Mouse (Mus musculus) spleen, adult 12 weeks (tissue): ENCODE results near the gene Xrra1.

Experiments used
- DNase-seq: peaks from one replicate; pipeline ENCODE4 v3.0.0; 2022; ENCODE audit warnings: low spot score

The Xrra1 gene

DNA sequence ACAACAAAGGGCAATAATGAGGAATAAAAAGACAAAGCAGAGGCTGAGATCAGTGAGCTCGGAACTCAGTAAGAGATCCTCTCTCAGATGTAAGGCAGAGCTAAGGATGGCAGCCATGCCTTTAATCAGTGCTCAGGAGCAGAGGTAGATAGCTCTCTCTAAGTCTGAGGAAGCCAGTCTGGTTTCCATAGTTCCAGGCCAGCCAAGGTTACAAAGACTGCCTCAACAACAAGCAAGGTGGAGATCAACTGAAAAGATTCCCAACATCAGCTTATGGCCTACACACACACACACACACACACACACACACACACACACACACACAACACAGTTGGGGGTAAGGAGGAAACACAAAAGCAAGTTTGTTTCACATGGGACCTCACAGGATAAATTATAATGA lies 7.8 kb upstream of the Xrra1 start:
- no peak for DNase-seq

GRCm38 (mm10) chr7:99851618-99852017 lies 7.3 kb upstream of the Xrra1 start:
- DNase-seq, result no peak

DNA sequence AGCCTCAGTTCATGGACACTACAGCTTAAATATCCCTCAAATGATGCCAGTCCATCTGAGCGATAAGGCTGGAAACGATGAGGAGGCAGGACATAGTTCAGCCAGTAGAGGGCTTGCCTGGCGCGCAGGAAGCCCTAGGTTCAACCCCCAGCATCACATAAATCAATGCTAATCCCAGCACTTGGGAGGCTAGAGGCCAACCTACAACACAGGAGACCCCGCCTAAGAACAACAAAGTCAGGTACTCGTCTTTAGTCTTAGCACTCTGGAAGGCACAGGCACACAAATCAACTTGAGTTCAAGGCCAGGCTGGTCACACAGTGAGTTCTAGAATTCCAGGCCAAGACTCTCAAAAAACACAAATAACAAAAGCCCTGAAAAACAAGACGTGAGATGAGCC lies 5.6 kb upstream of the Xrra1 start:
- no peak for DNase-seq

- DNase-seq, result no peak
These were observed 4.6 kb upstream of the Xrra1 start for GRCm38 (mm10) chr7:99854311-99854710.

- no peak for DNase-seq
These were observed 2.6 kb upstream of the Xrra1 start for GRCm38 (mm10) chr7:99856266-99856861.

DNA sequence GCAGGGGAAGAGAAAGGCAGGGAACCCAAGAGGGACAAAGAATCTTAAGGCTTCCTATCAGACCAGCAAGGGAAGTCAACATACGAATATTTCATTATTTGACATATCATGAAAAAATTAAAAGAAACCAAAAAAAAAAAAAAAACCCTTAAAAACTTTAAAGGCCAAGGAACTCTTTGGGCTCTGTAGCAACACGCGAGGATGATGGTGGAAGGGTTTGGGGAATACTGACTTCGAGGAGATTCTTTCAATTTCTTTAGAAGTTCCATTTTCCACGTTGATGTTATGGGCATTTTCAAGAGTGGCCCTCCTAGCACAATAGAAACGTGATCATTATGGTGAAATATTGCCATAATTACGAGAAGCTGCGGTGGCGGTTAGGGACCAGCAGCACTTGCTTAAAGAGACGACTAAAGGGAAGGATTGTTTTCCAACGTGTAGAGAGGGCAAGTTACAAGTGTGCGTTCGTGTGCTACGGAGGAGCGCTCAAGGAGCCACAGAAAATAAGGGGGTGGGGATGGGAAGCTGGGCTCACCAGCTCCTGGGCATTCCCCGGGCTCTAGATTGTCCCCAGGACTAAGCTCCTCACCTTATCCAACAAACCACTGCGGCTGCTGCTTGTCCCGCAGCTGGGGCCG lies 622 bp upstream of the Xrra1 start:
- no peak for DNase-seq

DNA sequence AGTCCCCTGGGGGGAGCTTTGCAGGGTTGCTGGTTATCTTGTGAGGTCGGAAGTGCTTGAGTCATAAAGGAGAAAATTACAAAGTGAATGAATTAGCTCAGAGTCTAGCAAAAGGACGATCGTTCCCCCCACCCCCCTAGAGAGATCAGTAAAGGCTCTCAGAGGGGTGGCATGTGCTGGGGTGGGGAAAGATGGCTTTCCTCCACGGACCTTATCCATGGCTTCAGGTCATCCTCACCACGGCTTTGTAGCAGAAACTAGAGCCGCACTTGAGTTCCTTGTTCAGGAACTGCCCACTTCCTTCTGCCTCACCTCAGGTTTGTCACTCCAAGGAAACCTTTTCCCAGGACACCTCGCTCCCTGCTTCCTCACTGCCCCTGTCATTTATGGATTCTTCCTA lies 4.4 kb downstream of the Xrra1 start, which contains the start of gene Spcs2:
TSS of gene Spcs2 (minus strand) at position 101 of the 400 bp plus-strand sequence.
- DNase-seq, result no peak

- no peak for DNase-seq
These were observed 5.5 kb downstream of the Xrra1 start for GRCm38 (mm10) chr7:99864241-99865028.

DNA sequence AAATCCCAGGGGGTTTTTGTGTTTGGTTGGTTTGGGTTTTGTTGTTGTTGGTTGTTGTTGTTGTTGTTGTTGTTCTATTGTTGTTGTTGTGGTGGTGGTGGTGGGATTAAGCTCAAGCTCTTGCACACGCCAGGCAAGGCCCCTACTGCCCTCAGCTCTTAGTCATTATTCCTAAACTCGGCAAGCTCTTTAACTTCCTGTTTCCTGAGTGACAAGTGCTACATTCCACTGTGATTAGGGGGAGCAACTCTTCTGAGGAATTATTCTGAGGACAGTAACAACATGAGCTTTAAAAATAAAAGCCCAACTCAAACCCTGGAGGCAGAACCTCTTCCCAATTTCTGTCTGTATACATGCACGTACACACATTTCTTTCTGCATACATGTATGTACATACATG lies 6.3 kb downstream of the Xrra1 start:
- no peak for DNase-seq

DNA sequence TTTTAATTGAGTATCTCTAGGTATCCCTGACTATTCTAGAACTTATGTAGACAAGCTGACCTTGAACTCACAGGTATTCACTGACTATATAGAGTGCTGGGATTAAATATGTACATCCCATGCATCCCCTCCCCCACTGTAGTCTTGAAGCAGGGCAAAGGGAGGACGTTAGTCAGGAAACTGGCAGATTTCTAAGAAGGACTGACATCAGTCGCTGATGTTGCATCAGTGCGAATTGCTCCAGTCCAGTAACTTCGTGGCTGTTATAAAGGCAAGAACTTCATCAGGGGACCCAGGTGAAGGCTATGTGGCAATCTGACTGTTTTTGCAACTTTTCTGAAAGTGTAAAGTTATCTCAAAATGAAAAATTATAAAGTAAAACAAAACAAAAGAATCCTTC lies 10.4 kb downstream of the Xrra1 start:
- no peak for DNase-seq

DNA sequence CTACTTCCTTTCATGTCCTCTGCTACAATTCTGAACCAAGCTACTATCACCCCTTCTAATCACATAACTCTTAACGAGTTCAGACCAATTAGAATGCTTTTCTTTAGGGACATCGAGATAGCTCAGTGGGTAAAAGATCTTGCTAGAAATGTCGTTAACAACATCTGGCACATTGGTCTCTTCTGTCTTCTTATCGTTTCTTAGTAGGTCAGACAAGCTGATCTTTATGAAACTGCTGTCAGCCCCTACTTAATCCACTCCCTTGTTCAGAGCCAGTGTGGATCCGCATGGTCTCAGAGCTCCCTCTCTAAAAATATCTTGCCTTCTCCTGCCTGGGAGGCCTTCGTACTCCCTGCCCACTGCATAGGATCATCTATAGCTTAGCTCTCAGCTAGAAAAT lies 15.0 kb downstream of the Xrra1 start:
- DNase-seq, result no peak

DNA sequence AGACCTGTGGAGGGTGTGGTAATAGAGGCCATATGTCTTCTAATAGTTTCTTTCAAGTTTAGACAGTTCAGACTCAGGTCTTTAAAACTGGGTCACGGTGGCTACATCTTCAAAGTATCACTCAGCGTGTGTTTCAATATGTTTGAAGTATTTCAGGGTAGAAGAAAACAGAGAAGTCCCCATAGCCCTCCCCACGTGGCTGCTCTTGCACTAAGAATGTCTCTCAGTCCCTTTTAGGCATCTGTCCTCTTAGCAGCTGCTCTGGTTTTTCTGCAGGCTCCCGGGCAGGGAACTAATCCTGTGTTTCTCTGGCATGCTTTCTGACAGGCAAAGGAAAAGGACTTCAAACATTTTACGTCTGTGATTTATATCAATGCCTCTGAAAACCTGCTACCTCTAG lies 17.0 kb downstream of the Xrra1 start:
- DNase-seq, result no peak

- DNase-seq, result peak; percentile 66
These were observed 17.4 kb downstream of the Xrra1 start for GRCm38 (mm10) chr7:99876345-99876744.

DNA sequence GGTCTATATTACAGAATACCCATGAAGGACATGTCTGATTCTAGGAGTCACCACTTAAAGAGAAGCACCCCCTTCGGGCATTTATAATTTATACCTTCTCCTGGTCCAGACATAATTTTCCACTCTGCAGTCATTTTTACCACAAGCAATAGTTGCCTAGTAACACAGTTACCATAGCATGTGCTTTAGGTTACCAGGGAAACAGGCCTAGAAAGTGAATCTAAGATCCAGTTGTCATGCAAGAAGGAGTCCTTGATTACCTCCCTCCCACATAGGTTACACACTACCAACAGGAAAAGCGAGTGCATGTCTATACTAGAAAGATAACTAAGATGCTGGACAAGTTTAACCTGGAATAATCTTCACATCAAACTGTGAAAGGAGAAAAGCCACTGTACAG lies 19.3 kb downstream of the Xrra1 start:
- DNase-seq, result no peak

DNA sequence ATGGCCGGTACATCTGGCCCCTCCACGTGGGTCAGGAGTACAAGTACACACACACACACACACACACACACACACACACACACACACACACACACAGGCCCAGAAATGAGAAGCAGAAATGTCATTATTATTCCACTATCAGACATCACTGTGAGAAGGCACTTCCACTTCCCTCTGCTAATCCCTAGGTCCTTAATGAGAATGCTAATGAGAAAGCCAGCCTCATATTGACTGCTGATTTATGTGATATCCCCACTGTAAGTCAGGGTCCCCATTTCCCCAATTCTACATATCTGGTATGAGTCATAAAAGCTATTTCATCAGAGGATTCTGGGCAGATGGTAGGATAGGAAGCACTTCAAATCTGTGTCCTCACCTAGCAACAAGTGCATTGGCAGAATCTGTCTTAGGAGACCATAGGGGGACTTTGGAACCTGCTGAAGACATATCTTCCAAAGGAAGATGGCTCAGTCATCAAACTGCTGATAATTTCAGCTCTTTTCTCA lies 28.4 kb downstream of the Xrra1 start:
- DNase-seq, result no peak

GRCm38 (mm10) chr7:99887743-99888142 lies 28.8 kb downstream of the Xrra1 start:
- no peak for DNase-seq

DNA sequence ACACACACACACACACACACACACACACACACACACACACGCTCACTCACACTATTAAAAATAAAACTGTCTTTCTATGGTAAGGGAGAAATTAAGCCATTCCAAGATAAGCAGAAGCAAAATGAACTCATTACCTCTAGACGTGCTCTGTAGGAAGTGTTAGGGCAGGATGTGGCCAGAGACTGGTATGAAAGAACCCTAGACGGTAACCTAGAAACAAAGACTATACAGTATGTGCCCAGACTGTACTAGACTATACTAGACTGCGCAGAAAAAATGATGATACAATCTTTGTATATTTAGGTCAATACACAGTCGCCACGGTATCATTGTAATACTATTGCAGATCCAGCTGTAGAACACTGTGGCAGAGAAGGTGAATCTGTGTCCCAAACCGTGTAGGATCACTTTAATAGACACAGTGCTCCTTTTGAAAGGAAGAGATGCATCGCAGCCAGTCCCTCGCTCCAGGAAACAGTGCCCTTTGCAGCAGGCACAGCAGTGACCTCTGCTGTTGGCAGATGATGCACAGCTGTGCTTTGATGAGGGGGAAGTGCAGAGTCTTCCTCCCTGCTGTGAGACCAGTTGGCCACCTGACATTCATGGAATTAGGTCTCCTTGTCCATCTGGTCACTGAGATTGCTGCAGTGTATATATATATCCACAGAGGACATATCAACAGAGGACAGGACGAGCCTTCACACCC lies 30.4 kb downstream of the Xrra1 start:
- no peak for DNase-seq

GRCm38 (mm10) chr7:99890168-99890755 lies 31.3 kb downstream of the Xrra1 start:
- no peak for DNase-seq

DNA sequence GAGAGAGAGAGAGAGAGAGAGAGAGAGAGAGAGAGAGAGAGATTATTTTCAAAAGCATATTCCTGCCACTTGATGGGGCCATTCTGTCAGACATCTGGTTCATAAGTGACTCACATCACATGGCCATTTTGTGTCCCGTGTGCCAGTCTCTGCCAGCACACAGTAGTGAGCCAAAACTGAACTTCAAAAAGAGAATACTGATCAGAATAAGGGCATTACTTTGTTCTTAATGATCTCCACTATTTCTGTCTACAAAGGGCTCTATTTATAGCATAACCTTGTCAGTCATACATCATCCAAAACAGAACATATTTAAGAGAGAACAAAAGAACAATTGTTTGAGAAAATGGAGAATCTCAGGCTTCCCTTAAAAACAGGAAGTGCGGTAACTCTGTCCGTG lies 32.6 kb downstream of the Xrra1 start:
- no peak for DNase-seq

DNA sequence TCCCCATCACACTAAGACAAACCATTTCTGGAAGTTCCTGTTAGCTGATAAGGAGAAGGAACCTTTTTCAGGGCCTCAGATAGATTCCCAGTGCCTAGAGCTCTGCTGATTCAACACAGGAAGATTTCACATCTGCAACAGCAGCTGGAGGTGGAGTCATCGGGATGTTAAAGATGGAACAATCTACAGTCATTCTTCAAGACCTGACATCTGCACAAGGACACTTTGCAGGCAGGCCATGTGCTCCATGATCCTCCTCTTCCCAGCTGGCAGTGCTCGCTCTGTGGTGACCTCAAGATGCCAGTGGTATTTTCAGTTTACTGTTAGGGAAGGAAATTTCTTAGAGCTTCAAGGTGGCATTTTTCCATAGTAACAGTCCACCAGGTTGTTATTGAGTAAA lies 33.4 kb downstream of the Xrra1 start:
- no peak for DNase-seq

- DNase-seq, result no peak
These were observed 35.1 kb downstream of the Xrra1 start for GRCm38 (mm10) chr7:99893967-99894366.

- no peak for DNase-seq
These were observed 35.6 kb downstream of the Xrra1 start for GRCm38 (mm10) chr7:99894478-99894877.
